Mouse (Mus musculus): ENCODE data around the gene Nfkbie. TPM values are rescaled to one million over a fixed set of nuclear protein-coding genes. Genes with fewer than 3 reads are reported as not detected.

Gene Nfkbie
- total RNA-seq, 2 experiments from 2014 or later: 2.6 to 2.7 TPM

DNA sequence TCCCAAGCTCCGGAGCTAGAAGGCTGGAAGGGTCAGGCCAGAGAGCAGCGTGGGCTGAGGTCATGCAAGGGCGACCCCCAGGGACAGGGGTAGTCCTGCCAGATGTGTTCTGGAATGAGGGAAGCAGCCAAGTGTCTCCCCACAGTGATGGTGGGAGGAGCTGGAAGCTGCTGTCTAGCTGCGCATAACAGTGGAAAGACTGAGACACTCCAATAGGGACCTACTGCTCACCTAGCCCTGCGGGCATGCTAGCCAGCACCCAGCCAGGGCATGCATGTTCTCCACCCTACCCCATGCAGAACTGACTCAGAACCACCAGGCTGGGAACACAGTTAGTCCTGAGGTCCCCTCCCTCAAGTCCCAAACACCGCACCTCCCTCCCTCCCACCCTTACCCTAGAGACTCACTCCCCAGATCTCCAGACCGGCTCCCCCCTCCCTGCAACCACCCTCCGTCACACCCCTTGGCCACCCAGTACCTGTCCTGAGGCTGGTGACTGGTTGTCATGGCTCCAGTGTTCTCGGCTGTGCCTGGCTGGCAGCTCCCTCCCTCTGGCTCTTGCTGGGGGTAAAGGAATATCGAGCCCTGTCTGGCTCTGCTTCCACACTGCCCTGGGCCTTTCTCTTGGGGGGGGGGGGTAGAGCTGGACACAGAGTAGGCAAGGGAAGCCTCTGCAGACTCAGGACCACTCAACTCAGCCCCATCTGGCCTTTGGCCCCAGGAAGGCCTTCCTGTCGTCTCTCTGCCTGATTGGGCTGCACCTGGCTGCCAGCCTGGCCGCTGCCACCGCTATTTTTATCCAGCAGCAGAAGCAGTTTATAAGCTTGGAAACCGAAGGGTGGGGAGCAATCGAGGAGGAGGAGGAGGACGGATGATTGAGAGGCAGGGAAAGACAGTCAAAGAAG, 36.5 kb downstream of the Nfkbie start:
- Histone ChIP-seq H3K27ac (peak overlapping the region; percentile 58), H3K4me3 (peak overlapping the region; percentile 15; the same call in 1 of the 2 replicates)
- no peak for TF ChIP-seq CTCF (conservative IDR thresholded peaks at IDR 0.05)
- no peak for DNase-seq (ENCODE audit: low spot score in 2 of 2)

DNA sequence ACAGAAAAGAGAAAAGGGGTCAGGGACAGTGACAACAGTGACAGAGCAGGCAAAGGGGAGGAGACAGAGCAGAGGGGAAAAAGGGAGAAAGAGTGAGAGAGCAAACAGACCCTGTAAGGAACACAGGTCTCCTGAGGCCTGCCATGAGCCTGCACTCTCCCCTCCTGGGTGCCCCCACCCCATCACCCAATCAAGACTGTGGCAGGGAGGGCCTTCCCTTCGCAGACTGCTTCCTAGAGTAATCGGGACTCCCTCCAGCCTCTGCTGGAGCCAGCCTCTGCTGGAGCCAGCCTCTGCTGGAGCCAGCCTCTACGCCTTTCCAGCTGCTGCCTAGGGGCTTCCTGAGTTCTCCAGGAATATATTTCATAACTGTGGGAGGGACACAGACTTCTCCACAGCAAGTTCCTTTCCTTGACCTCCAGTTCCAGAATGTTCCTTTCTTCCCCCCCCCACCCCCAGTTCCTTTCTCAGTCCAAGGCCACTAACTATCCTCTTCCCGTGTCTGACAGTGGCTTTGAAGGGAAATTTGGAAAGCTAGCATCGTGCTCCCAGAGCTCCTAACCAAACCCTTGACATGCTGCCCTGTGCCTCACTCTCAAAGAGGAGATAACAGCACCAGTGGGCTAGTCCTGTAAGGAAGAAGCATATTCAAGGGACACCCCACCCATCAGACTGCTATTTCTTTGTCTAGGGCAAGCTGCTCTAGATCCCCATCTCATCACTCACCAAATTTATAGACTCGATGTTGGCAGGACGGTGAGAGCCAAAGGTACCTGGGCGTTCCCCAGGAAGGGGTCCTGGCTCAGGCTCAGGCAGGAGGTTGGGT, 37.3 kb downstream of the Nfkbie start:
- peak overlapping the region; percentile 58 for H3K27ac ChIP-seq
- no peak for DNase-seq (ENCODE audit: low spot score in 2 of 2)
- H3K4me3 ChIP-seq: no peak overlapping the region; the same call in 1 of the 2 replicates
- TF ChIP-seq CTCF (conservative IDR thresholded peaks at IDR 0.05): no peak

- no peak for DNase-seq (ENCODE audit: low spot score in 2 of 2)
- Histone ChIP-seq H3K27ac (no peak overlapping the region), H3K4me3 (no peak overlapping the region)
- no peak for TF ChIP-seq CTCF (conservative IDR thresholded peaks at IDR 0.05)
Measured at GRCm38 (mm10) chr17:45593479-45593878, 38.0 kb downstream of the Nfkbie start.

GRCm38 (mm10) chr17:45594195-45594594, 38.7 kb downstream of the Nfkbie start:
- no peak for TF ChIP-seq CTCF (conservative IDR thresholded peaks at IDR 0.05)
- no peak for DNase-seq (ENCODE audit: low spot score in 2 of 2)
- no peak overlapping the region for H3K27ac ChIP-seq
- no peak overlapping the region for H3K4me3 ChIP-seq

DNA sequence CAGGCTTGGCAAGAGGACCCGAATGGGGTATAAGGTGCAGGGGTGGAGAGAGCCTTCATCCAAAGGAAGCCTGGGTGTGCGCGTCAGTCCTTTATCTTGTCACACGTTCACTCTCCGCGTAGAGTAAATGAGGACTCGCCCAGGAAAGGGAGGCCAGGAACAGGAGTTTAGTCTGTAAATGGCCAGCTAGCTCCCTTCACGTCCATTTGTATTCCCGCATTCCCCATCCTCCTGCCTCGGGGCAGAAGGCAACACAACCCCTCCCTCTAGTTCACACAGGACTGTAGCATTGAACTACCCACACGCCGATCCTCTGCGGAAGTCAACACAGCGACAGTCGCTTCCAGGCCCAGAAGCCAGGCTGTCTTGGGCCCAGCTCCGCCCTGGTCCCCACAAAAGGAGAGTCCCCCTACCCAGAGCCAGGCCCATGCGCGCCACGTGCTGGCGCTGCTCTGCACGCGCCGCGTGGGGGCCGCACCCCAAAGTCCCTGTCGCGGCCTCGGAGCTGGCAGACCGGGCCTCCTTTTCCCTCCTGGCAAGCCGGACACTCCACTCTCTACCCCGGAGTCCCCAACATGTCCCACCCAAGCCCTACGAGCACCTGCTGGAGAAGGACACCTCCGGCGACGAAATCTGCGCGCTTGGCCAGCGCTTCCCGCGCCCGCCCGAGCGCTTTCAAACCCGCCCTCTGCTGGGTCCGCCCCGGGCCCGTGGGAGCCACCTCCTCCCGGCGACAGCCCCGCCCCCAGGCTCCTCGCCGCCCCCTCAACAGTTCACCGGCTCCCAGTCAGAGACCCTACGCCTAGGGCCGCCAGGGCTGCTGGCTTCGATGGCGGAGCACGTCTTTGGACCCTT, 39.6 kb downstream of the Nfkbie start:
- H3K27ac ChIP-seq: peak overlapping the region; percentile 49; the same call in 1 of the 2 replicates

GRCm38 (mm10) chr17:45595736-45596390, 40.4 kb downstream of the Nfkbie start:
- Histone ChIP-seq H3K4me3 (peak overlapping the region; percentile 69), H3K27ac (peak overlapping the region; percentile 49; the same call in 1 of the 2 replicates)
- no peak for TF ChIP-seq CTCF (conservative IDR thresholded peaks at IDR 0.05)
- DNase-seq (ENCODE audit: low spot score in 2 of 2): no peak

More for the DNA sequence above, 39.6 kb downstream of the Nfkbie start:
- H3K4me3 ChIP-seq: peak overlapping the region; percentile 69
- no peak for DNase-seq (ENCODE audit: low spot score in 2 of 2)
- peak; percentile 15; the same call in 1 of the 2 replicates for TF ChIP-seq CTCF (conservative IDR thresholded peaks at IDR 0.05)

DNA sequence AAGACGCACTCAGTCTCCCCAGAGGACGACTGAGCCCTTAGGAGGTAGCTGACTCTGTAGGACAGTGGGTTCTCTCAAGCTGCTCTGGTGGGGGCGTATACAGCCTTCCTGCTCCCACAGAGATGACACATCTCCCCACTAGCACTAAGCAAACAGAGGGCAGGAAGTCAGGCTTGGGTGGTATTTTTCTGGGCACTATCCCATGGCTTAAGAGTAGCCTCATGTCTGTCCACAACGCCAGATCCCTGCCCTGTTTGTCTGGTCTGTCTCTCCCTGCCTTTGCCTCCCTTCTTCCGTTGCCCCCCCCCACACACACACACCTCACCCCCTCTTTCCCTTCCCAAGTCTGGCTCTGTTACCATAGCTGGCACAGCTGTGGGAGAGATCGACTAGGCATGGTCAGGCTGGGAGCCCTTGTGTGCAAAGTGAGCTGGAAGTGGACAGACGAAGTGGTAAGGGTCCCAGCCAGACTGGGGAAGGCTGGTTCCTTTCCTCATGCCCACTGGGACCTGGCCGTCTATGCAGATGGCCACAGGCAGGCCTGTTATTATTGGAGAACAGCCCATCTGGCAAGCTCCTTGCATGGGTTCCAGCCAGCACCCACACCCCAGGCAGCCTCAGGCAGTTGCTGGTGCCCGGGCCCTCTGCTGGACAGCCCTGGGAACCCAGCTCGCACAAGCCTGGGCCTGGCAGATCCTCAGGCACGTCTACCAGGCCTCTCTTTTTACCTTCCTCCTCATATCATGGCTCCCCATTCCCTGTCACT, 41.3 kb downstream of the Nfkbie start:
- H3K27ac ChIP-seq: peak overlapping the region; percentile 59; the same call in 1 of the 2 replicates
- TF ChIP-seq CTCF (conservative IDR thresholded peaks at IDR 0.05): peak; percentile 81
- peak; percentile 44 to 58 for DNase-seq (ENCODE audit: low spot score in 2 of 2)

GRCm38 (mm10) chr17:45597787-45598186, 42.3 kb downstream of the Nfkbie start:
- Histone ChIP-seq H3K4me3 (no peak overlapping the region), H3K27ac (no peak overlapping the region)
- DNase-seq (ENCODE audit: low spot score in 2 of 2): no peak
- TF ChIP-seq CTCF (conservative IDR thresholded peaks at IDR 0.05): no peak

More for the DNA sequence above, 41.3 kb downstream of the Nfkbie start:
- H3K4me3 ChIP-seq: no peak overlapping the region

- H3K27ac ChIP-seq: no peak overlapping the region
- no peak overlapping the region for H3K4me3 ChIP-seq
- no peak for TF ChIP-seq CTCF (conservative IDR thresholded peaks at IDR 0.05)
- DNase-seq (ENCODE audit: low spot score in 2 of 2): no peak
Measured at GRCm38 (mm10) chr17:45598376-45598775, 42.9 kb downstream of the Nfkbie start.

DNA sequence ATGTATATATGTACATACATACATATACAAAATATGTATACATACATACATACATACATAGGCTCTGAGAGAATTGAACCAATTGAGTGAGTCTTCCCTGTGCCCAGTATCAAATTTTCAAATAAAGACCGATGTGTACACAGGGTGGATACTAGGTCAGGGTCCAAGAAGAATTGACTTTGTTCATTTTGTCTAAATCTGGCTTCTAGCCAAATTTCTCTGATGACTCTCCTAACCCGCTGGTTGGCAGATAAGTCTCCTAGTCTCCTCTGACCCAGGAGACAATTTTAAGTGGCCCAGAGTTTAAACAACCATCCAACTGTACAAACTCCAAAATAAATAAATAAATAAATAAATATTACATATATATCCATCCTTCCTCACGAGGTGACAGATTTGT, 43.4 kb downstream of the Nfkbie start:
- no peak overlapping the region for H3K27ac ChIP-seq
- no peak for TF ChIP-seq CTCF (conservative IDR thresholded peaks at IDR 0.05)
- H3K4me3 ChIP-seq: no peak overlapping the region
- no peak for DNase-seq (ENCODE audit: low spot score in 2 of 2)
